Mouse (Mus musculus) C3H10T1/2 (cell line): ENCODE results near the gene Ftsj1. TPM values are rescaled to one million over a fixed set of nuclear protein-coding genes. Genes with fewer than 3 reads are reported as not detected.

Experiments used
- polyA plus RNA-seq, 2 experiments: library from polyadenylated mRNA; unstranded; fragments of >200 nt; fragmentation: generic; extraction: Trizol; gene quantifications; one replicate each; pipeline ENCODE4 v1.2.1; 2012; ENCODE audit warnings: missing spikeins in 2 of 2

Ftsj1 gene
- 10 to 100 TPM; 19.7 to 34.4 TPM for polyA plus RNA-seq

GRCm38 (mm10) chrX:8252334-8253285, at the start of gene Ftsj1:
TSS of gene Ftsj1 (minus strand) at chrX:8252406.

GRCm38 (mm10) chrX:8271083-8271820, 19.0 kb upstream of the Ftsj1 start, which contains the start of gene Slc38a5:
TSS of gene Slc38a5 (plus strand) at chrX:8271133.

GRCm38 (mm10) chrX:8206015-8206693, 46.1 kb downstream of the Ftsj1 start, which contains the start of gene Porcn:
TSS of gene Porcn (minus strand) at chrX:8206525.

GRCm38 (mm10) chrX:8193419-8193723, 58.8 kb downstream of the Ftsj1 start, which contains the start of gene Ebp:
TSS of gene Ebp (minus strand) at chrX:8193512.

Other genes with a start within 250 kb of the Ftsj1 start
- gene Glod5, start 233.9 kb downstream of the Ftsj1 start, polyA plus RNA-seq: not detected
- 10 to 100 TPM; 22.9 to 28.6 TPM for gene Suv39h1, start 177.6 kb downstream of the Ftsj1 start, polyA plus RNA-seq
- under 1 TPM; 0.06 to 0.17 TPM for gene Was, start 161.9 kb downstream of the Ftsj1 start, polyA plus RNA-seq
- gene Wdr13, start 119.5 kb downstream of the Ftsj1 start, polyA plus RNA-seq: 10 to 100 TPM in 1 of 2 experiments, 1 to 10 TPM in 1; 1.4 to 22.3 TPM
- 100 to 1,000 TPM; 161 to 371 TPM for gene Rbm3, start 106.5 kb downstream of the Ftsj1 start, polyA plus RNA-seq
- 10 to 100 TPM in 1 of 2 experiments, 1 to 10 TPM in 1; 9.5 to 12.6 TPM for gene Tbc1d25, start 76.2 kb downstream of the Ftsj1 start, polyA plus RNA-seq
- gene Ebp, start 58.9 kb downstream of the Ftsj1 start, polyA plus RNA-seq: 100 to 1,000 TPM in 1 of 2 experiments, 10 to 100 TPM in 1; 70.6 to 123 TPM
- gene Porcn, start 45.9 kb downstream of the Ftsj1 start, polyA plus RNA-seq: 10 to 100 TPM in 1 of 2 experiments, 1 to 10 TPM in 1; 3.4 to 15.7 TPM
- not detected for gene Slc38a5, start 18.7 kb upstream of the Ftsj1 start, polyA plus RNA-seq
- gene Ssxb10, start 75.0 kb upstream of the Ftsj1 start, polyA plus RNA-seq: not detected
- gene Ssxb9, start 114.6 kb upstream of the Ftsj1 start, polyA plus RNA-seq: not detected
- gene Ssxb1, start 160.9 kb upstream of the Ftsj1 start, polyA plus RNA-seq: not detected
- not detected for gene Ssxb2, start 209.3 kb upstream of the Ftsj1 start, polyA plus RNA-seq